Mouse (Mus musculus) adrenal gland, postnatal 14 days (tissue): ENCODE measurements around the gene Serpinb9e. TPM values are rescaled to one million over a fixed set of nuclear protein-coding genes. Genes with fewer than 3 reads are reported as not detected.
"Not testable (repeated sequence)": the region's sequence is repeated elsewhere in the genome, so short reads cannot be mapped to it uniquely, and the experiment has no call there.

ENCODE experiments used
- DNase-seq: peaks from one replicate; pipeline ENCODE4 v3.0.0; 2021; ENCODE audit warnings: mixed read lengths
- long read RNA-seq, 2 experiments: library from polyadenylated mRNA; stranded (forward); transcript quantifications; one replicate each; pipeline ENCODE4 v2.0.0; 2021
- total RNA-seq: library from RNA; stranded (reverse); gene quantifications from 2 replicates; pipeline ENCODE4 v1.2.3, GENCODE M21; 2021

Serpinb9e gene
- total RNA-seq: not detected in 2 replicates
- long read RNA-seq, experiment 1: 0 reads
- long read RNA-seq, experiment 2: 0 reads

DNA sequence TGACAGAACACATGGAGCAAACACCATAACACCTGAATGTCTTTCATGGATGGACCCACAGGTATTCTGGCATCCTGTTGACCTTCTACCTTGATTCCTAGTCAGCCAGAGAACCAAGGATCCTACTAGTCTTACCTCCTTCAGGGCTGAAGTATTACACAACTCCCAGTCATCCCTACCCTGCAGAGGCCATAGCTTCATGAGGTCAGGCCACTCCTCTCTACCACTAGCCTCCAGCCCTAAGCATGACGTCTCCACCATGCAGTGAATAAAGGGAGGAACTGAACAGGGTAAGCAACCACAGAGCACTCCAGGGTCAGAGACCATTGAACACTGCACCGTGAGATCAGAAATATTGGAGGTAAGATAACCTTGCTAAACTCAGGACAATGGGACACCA, at the start of gene Serpinb9e:
TSS of gene Serpinb9e (plus strand) at position 301 of the 400 bp plus-strand sequence.
- DNase-seq: not testable (repeated sequence)

- DNase-seq: no peak
Measured at GRCm38 (mm10) chr13:33199740-33200139, 49.7 kb upstream of the Serpinb9e start.

GRCm38 (mm10) chr13:33308631-33309030, 59.2 kb downstream of the Serpinb9e start:
- DNase-seq: not testable (repeated sequence)

Other genes with a start within 250 kb of the Serpinb9e start
- 14.4 and 16.1 TPM in 2 replicates for gene Serpinb9, start 246.4 kb upstream of the Serpinb9e start, total RNA-seq
- 0.22 TPM in 1 of 2 replicates, not detected in the other for gene Serpinb9b, start 222.2 kb upstream of the Serpinb9e start, total RNA-seq
- 0.23 and 0.41 TPM in 2 replicates for gene Serpinb1b, start 171.0 kb upstream of the Serpinb9e start, total RNA-seq
- not detected in 2 replicates for gene Serpinb9c, start 89.9 kb upstream of the Serpinb9e start, total RNA-seq
- gene Serpinb9d, start 56.7 kb upstream of the Serpinb9e start, total RNA-seq: not detected in 2 replicates
- not detected in 2 replicates for gene Serpinb9f, start 74.5 kb downstream of the Serpinb9e start, total RNA-seq
- not detected in 2 replicates for gene Gm11397, start 146.1 kb downstream of the Serpinb9e start, total RNA-seq
- gene Serpinb9g, start 235.2 kb downstream of the Serpinb9e start, total RNA-seq: not detected in 2 replicates